Mouse (Mus musculus): Measurements from ENCODE around the gene Kmt2d. TPM values are rescaled to one million over a fixed set of nuclear protein-coding genes. Genes with fewer than 3 reads are reported as not detected.

The Kmt2d gene
- polyA plus RNA-seq, 1 experiment from 2014 or later, result 3.6 TPM

DNA sequence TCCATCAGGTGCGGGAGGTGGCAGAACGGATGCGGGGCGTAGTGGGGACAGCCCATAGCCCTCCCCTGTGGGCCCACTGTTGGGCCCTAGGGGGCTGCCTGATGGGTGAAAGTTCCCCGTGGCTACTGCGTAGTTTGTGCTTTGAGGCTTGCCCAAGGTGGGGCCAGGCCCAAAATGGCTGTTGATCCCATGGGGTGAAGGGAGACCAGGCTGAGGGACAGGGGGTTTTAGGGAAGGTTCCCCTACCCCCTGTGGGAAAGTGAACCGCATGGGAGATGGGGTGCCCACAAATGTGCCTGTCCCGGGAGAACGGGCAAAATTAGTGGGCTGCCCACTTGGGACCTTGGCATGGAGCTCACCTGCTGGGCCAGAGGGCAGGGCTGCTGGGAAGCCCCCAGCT, 18.9 kb downstream of the Kmt2d start:
- no peak for DNase-seq
- H3K4me3 ChIP-seq (ENCODE audit: low read depth, low read length), result no peak overlapping the region
- H3K9me3 ChIP-seq (ENCODE audit: low read length), result no peaks in the 10 kb centered on the region
- TF ChIP-seq CTCF (IDR thresholded peaks at IDR 0.05; ENCODE audit: low read depth), result no peak
- no peak for TF ChIP-seq EP300 (IDR thresholded peaks at IDR 0.05; ENCODE audit: low read depth)
- H3K27ac ChIP-seq (ENCODE audit: low read depth), result no peak overlapping the region
- H3K9ac ChIP-seq (replicated peaks), result no peak overlapping the region
- no peaks in the 10 kb centered on the region for H3K27me3 ChIP-seq (ENCODE audit: insufficient read depth, low read length)
- H3K4me2 ChIP-seq (ENCODE audit: low read depth, low read length), result no peak overlapping the region
- 86% methylated on average over 9 of the region's 9 CpGs for WGBS (ENCODE audit: insufficient replicate concordance)
- no peak for ATAC-seq
- no peaks in the 10 kb centered on the region for H3K4me1 ChIP-seq (ENCODE audit: insufficient read depth)
- H3K36me3 ChIP-seq (replicated peaks; ENCODE audit: insufficient read depth, low read length), result peaks cover 98% of the 10 kb centered on the region

DNA sequence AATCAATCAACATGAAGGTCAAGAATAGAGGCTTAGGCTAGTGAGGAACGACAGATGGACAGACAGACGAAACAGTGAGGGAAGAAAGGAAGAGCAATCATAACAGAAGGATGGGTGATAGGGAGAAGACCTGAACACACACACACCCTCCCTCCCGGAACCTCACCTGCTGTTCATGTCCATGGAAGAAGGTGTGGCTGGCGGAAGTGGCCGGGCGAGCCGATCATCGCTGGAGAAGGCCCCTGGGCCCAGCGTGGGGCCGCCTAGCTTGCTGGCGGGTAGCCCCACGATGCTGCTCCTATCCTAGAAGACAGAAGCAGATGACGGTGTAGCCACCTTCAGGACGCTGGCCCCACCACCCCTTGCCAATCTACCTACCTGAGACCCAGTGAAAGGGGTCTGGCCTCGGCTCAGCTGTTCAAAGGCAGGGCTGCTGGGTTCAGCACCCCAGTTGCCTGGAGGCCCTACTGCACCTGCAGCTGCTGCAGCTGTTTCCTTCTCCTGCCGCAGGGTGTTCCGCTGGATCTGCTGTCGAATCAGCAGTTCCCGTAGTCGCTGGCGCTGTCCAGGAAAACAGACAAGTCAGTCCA, 19.7 kb downstream of the Kmt2d start:
- H3K9ac ChIP-seq (replicated peaks), result no peak overlapping the region
- H3K36me3 ChIP-seq (replicated peaks; ENCODE audit: insufficient read depth, low read length), result peaks cover 98% of the 10 kb centered on the region
- no peak overlapping the region for H3K4me3 ChIP-seq (ENCODE audit: low read depth, low read length)
- H3K9me3 ChIP-seq (ENCODE audit: low read length), result no peaks in the 10 kb centered on the region
- H3K27me3 ChIP-seq (ENCODE audit: insufficient read depth, low read length), result no peaks in the 10 kb centered on the region
- H3K4me2 ChIP-seq (ENCODE audit: low read depth, low read length), result no peak overlapping the region
- no peak for ATAC-seq
- H3K27ac ChIP-seq (ENCODE audit: low read depth), result no peak overlapping the region
- WGBS (ENCODE audit: insufficient replicate concordance), result 86% methylated on average over 21 of the region's 21 CpGs
- TF ChIP-seq CTCF (IDR thresholded peaks at IDR 0.05; ENCODE audit: low read depth) (no peak), EP300 (IDR thresholded peaks at IDR 0.05; ENCODE audit: low read depth) (no peak)
- no peaks in the 10 kb centered on the region for H3K4me1 ChIP-seq (ENCODE audit: insufficient read depth)
- no peak for DNase-seq

DNA sequence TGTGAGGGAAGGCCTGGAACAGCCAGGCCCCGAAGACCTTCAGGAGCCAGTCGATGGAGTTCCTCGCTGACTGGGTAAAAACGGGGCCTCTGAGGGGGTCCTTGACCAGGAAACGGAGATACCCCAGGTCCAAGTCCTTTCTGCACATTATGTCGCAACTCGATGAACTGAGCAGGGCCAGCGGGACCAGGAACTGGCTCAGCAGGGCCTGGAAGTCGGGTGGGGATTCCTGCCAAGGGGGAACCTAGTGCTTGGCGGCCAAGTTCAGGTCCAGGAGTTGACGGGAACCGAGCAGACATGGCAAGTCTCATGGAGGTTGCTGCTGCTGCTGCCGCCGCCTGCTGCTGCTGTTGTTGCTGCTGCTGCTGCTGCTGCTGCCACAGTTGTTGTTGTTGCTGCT, 20.3 kb downstream of the Kmt2d start:
- H3K9me3 ChIP-seq (ENCODE audit: low read length), result no peaks in the 10 kb centered on the region
- no peak overlapping the region for H3K9ac ChIP-seq (replicated peaks)
- no peak for ATAC-seq
- H3K4me2 ChIP-seq (ENCODE audit: low read depth, low read length), result no peak overlapping the region
- H3K27ac ChIP-seq (ENCODE audit: low read depth), result no peak overlapping the region
- no peaks in the 10 kb centered on the region for H3K4me1 ChIP-seq (ENCODE audit: insufficient read depth)
- peaks cover 98% of the 10 kb centered on the region for H3K36me3 ChIP-seq (replicated peaks; ENCODE audit: insufficient read depth, low read length)
- H3K27me3 ChIP-seq (ENCODE audit: insufficient read depth, low read length), result no peaks in the 10 kb centered on the region
- DNase-seq, result no peak
- no peak overlapping the region for H3K4me3 ChIP-seq (ENCODE audit: low read depth, low read length)
- WGBS (ENCODE audit: insufficient replicate concordance), result 84% methylated on average over 14 of the region's 14 CpGs
- TF ChIP-seq CTCF (IDR thresholded peaks at IDR 0.05; ENCODE audit: low read depth), result no peak
- no peak for TF ChIP-seq EP300 (IDR thresholded peaks at IDR 0.05; ENCODE audit: low read depth)

DNA sequence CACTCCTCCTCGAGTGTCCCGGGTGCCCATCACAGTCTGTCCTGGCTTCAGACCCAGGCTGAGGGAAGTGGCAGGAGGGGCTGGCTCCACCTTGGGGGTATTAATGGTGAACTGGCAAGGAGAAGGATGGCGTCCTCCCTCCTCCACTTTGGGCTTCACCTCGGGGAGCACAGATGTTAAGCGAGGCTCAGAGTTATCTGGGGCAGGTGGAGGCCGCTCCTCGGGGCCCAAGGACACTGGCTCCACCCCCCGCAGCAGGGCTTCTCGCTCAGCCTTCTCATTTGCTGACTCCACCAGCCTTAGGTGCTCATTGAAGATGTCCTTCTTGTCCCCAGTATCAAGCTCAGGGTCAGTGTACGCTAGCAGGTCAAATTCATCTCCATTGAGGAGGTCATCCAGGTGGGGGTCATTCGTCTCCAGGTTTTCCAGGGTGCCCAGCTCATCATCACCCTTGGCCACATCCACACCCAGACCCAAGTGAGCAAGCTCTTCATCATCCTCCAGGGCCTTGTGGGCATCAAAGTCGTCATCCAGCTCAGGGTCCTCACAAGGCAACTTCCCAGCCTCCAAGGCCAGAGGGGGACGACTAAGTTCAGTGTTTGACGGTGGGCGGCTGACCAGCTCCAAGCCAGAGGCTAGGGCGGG, 20.9 kb downstream of the Kmt2d start:
- no peaks in the 10 kb centered on the region for H3K4me1 ChIP-seq (ENCODE audit: insufficient read depth)
- H3K9me3 ChIP-seq (ENCODE audit: low read length), result no peaks in the 10 kb centered on the region
- ATAC-seq (no peak), DNase-seq (no peak)
- TF ChIP-seq CTCF (IDR thresholded peaks at IDR 0.05; ENCODE audit: low read depth) (no peak), EP300 (IDR thresholded peaks at IDR 0.05; ENCODE audit: low read depth) (no peak)
- WGBS (ENCODE audit: insufficient replicate concordance), result 85% methylated on average over 16 of the region's 16 CpGs
- no peak overlapping the region for H3K4me3 ChIP-seq (ENCODE audit: low read depth, low read length)
- H3K27me3 ChIP-seq (ENCODE audit: insufficient read depth, low read length), result no peaks in the 10 kb centered on the region
- no peak overlapping the region for H3K9ac ChIP-seq (replicated peaks)
- H3K36me3 ChIP-seq (replicated peaks; ENCODE audit: insufficient read depth, low read length), result peaks cover 98% of the 10 kb centered on the region
- no peak overlapping the region for H3K27ac ChIP-seq (ENCODE audit: low read depth)
- H3K4me2 ChIP-seq (ENCODE audit: low read depth, low read length), result no peak overlapping the region

DNA sequence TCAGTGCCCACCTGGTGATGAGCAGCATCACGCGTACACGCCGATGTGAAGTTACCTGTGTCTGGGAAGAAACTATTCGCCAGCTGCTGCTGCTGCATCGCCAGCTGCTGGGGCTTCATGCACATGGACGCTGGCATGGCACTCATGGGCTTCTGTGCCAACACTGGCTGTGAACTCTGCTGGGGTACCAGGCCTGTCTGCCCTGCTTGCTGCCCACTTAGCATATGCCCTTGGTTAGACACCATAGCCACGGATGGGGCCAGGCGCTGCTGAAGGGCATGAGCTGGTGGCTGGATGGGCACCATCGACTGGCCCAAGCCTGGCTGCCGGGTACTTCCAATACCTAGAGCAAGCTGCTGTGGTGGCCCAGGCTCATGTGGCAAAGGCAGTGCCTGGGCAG, 21.8 kb downstream of the Kmt2d start:
- no peaks in the 10 kb centered on the region for H3K9me3 ChIP-seq (ENCODE audit: low read length)
- H3K27ac ChIP-seq (ENCODE audit: low read depth), result no peak overlapping the region
- no peak overlapping the region for H3K4me2 ChIP-seq (ENCODE audit: low read depth, low read length)
- DNase-seq (no peak), ATAC-seq (no peak)
- TF ChIP-seq CTCF (IDR thresholded peaks at IDR 0.05; ENCODE audit: low read depth) (no peak), EP300 (IDR thresholded peaks at IDR 0.05; ENCODE audit: low read depth) (no peak)
- H3K9ac ChIP-seq (replicated peaks), result no peak overlapping the region
- H3K4me1 ChIP-seq (ENCODE audit: insufficient read depth), result no peaks in the 10 kb centered on the region
- peaks cover 98% of the 10 kb centered on the region for H3K36me3 ChIP-seq (replicated peaks; ENCODE audit: insufficient read depth, low read length)
- H3K4me3 ChIP-seq (ENCODE audit: low read depth, low read length), result no peak overlapping the region
- no peaks in the 10 kb centered on the region for H3K27me3 ChIP-seq (ENCODE audit: insufficient read depth, low read length)
- WGBS (ENCODE audit: insufficient replicate concordance), result 90% methylated on average over 10 of the region's 11 CpGs

DNA sequence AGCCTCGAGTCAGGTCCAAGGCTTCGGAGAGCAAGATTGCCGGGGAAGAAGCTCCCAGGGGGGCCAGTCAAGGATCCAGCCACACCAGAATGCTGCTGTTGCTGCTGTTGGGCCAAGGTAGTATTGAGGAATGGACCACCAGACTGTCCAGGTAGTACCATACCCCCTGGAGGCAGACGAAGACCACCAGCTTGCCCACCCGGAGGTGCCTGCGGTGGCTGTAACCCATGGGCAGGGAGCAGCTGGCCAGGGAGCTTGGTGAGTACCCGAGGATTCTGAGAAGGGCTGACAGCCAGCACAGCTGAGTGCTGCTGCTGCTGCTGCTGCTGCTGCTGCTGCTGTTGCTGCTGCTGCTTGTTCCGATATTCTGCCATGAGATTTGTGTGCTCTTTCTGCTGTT, 24.9 kb downstream of the Kmt2d start:
- DNase-seq, result no peak
- no peak for ATAC-seq
- Histone ChIP-seq H3K36me3 (replicated peaks; ENCODE audit: insufficient read depth, low read length) (peaks cover 92% of the 10 kb centered on the region), H3K4me1 (ENCODE audit: insufficient read depth) (no peaks in the 10 kb centered on the region), H3K4me3 (ENCODE audit: low read depth, low read length) (no peak overlapping the region), H3K9ac (replicated peaks) (no peak overlapping the region), H3K27ac (ENCODE audit: low read depth) (no peak overlapping the region), H3K27me3 (ENCODE audit: insufficient read depth, low read length) (no peaks in the 10 kb centered on the region), H3K4me2 (ENCODE audit: low read depth, low read length) (no peak overlapping the region), H3K9me3 (ENCODE audit: low read length) (no peaks in the 10 kb centered on the region)
- no peak for TF ChIP-seq EP300 (IDR thresholded peaks at IDR 0.05; ENCODE audit: low read depth)
- TF ChIP-seq CTCF (IDR thresholded peaks at IDR 0.05; ENCODE audit: low read depth), result no peak
- 86% methylated on average over 8 of the region's 8 CpGs for WGBS (ENCODE audit: insufficient replicate concordance)
